Mouse (Mus musculus) olfactory bulb, adult 2 months (tissue): Measurements from ENCODE around the gene Fkbp14.

Experiments used
- CTCF ChIP-seq: fragments of 200-500 bp; IDR thresholded peaks from 2 replicates; pipeline ENCODE4 v1.5.1; 2012; ENCODE audit warnings: low read depth, mild to moderate bottlenecking, low read length, moderate library complexity; ENCODE audit not compliant: insufficient read depth
- POLR2A ChIP-seq: fragments of 200-500 bp; IDR thresholded peaks from 2 replicates; pipeline ENCODE4 v1.6.1; 2012; ENCODE audit warnings: mild to moderate bottlenecking, low read depth, low read length, moderate library complexity; ENCODE audit not compliant: insufficient read depth

DNA sequence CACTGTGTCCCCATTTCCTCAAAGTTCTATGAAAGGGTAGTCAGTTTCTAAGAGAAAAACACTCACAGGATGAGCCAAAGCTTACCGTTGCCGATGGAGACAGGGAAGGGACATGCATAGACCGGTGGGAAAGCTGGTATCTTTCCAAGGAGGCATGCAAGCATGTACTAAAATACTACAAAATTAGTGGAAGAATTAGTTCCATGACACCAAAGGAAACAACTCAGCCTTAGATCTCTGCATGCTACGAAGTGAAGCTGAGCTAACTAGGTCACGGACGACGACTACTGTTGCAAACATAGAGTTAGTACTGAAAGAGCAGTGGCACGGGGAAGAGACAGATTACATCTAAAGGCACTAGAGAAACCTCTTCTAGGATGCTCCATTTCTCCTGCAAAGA, 10.2 kb downstream of the Fkbp14 start:
- TF ChIP-seq CTCF (no peak), POLR2A (no peak)
